In the genomic region with DNA sequence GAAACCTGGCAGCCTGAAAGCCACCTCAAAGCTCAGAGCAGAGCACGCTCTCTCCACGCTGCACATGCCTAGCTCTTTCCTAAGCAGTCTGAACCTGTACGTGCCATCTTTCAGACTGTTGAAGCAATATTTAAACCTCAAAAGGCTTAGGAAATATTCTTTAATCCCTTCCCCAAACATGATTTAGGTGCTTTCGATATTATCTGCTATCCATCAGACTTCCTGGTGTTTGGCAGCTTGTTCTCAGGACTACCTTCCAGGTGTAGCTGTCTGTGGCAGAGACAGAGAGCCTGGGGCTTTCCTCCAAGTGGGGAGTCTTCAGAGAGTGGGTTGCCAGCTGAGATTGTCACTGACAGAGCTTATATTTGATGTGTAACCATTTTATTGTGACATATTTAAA, we compare ENCODE assay signal across 17 mouse cellular contexts.
"Had no signal": no experiment of that assay in that cellular context is flagged by ENCODE, and none has a peak within 500 bp of the region (broad histone marks: within the 10 kb centered on the region; RNA-seq: fewer than 3 reads in every experiment).

No protein-coding gene starts in this region.

- H3K27ac ChIP-seq: neural tube, embryonic 12.5 days; neural tube, embryonic 13.5 days; neural tube, embryonic 15.5 days; stomach, embryonic 15.5 days; stomach, postnatal 0 days had no signal

- H3K4me1 ChIP-seq: neural tube, embryonic 12.5 days; neural tube, embryonic 13.5 days; neural tube, embryonic 15.5 days; stomach, embryonic 15.5 days had no signal

- H3K9me3 ChIP-seq: neural tube, embryonic 12.5 days; neural tube, embryonic 13.5 days; neural tube, embryonic 15.5 days; stomach, embryonic 15.5 days had no signal

- H3K9ac ChIP-seq: neural tube, embryonic 12.5 days; neural tube, embryonic 13.5 days; neural tube, embryonic 15.5 days; stomach, embryonic 15.5 days had no signal

- H3K27me3 ChIP-seq: neural tube, embryonic 12.5 days; stomach, embryonic 15.5 days had no signal

- H3K4me3 ChIP-seq: neural tube, embryonic 12.5 days; neural tube, embryonic 13.5 days; neural tube, embryonic 15.5 days; stomach, embryonic 15.5 days had no signal

- DNase-seq: retina, postnatal 1 day; right cerebral cortex, adult 18-20 months; right cerebral cortex, postnatal 14 days; right cerebral cortex, postnatal 25 days; right cerebral cortex, postnatal 4 days; spleen, adult 18-20 months; thymus, adult 18-20 months; thymus, adult 2 months; thymus, postnatal 14 days; thymus, postnatal 25 days; thymus, postnatal 36 days; thymus, postnatal 4 days had no signal

- H3K4me2 ChIP-seq: neural tube, embryonic 12.5 days; neural tube, embryonic 13.5 days; neural tube, embryonic 15.5 days; stomach, embryonic 15.5 days had no signal

- H3K36me3 ChIP-seq: neural tube, embryonic 12.5 days; neural tube, embryonic 13.5 days; neural tube, embryonic 15.5 days; stomach, embryonic 15.5 days had no signal
